Mouse (Mus musculus) spleen, postnatal 10 days (tissue): ENCODE measurements around the gene E030030I06Rik.
"Not testable (repeated sequence)": the region's sequence is repeated elsewhere in the genome, so short reads cannot be mapped to it uniquely, and the experiment has no call there.

Experiments used
- DNase-seq, 2 experiments: peaks; one replicate each; pipeline ENCODE4 v3.0.0; 2021 to 2022; ENCODE audit warnings: low spot score in 2 of 2

E030030I06Rik gene

GRCm38 (mm10) chr10:22151863-22152640, 3.0 kb upstream of the E030030I06Rik start:
- DNase-seq = not testable (repeated sequence)

DNA sequence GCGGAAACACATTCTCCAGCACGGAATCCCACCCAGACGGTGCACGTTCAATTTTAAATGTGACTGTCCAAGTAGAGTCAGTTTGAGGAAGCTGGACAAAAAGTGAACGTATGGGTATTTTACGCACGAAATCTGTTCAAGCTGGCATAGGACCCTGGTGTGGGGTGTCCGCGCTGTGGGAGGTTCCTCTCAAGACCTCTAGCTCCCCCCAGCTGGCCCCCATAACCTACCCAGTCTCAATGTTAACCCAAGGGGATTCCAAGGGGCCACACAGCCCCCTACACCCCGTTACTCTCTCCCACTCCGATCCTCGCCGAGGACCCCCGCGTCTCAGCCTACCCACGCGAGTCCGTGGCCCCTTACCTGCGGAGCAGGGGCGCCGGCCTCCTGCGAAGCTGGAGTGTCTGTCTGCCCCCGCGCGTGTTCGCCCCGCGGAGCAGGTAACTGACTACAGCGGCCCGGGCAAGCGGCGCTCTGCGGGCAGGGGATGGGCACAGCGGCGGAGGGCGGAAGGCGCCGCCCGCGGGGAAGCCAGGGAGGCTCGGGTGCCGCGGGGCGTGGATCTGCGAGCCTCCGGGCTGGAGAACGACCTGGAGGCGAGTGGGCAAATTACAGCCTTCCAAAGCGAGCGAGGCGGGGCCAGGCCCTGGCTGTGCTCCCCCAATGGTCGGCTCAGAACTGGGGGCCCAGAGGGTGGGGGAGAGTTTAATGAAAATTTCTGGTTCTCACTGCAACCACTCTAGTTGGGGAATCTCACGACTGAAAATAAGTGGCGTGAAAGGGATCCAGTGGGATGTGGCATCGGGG, 2.2 kb upstream of the E030030I06Rik start:
- peak in 1 of 2 experiments; percentile 24 for DNase-seq

DNA sequence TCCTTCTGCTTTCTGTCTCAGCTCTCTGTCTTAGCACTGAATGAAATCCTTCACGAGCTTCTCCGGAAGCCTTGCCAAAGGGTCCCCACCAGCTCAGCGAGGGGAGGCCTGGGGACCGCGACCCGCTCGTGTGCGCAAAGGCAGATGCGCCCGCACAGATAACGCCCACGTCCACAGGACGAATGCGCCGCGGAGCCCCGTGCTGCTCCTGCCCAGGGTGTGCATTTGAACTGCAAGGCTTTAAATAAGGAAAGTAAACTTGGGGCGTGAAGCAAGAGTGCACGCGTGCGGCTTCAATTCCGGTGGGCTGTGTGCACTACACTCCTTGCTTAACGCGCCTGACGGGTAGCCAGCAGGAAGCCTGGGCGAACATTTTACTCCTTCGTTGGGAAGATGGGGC, 1.5 kb upstream of the E030030I06Rik start:
- DNase-seq = peak; percentile 8 to 23

DNA sequence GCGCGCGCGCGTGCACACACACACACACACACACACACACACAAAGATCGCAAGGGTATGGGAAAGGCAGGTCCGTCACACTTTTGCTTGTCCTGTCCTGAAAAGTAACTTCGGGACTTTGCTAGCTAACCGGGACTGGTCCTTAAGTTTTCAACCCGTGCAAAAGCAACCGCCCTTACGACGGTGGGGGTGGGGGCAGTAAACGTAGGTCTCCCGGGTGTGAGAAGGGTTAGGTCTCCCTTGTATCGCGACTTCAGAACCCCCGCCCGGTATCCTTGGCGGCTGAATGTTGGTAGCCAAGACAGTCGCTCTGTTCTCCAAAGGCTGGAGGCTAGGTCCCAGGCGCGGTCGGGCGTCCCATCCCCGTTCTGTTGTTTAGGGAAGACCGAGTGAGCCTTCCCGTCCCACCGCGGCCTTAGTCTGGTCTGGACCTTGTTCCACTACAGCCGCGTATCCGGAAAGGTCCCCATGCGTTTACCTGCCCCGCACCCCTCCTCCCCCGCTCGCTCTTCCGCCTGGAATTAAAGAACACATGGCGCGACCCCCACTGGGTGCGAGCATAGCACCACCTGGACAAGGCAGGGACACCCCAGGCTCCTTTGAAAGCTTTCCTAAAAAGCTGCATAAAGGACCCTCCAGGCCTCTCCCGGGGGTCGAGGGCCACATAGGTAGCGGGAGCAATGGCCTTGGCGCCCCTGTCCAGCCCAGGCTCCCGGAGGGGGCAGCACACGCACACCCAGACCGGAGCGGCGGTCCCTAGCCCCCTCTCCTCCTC, 808 bp upstream of the E030030I06Rik start:
- peak; percentile 18 to 26 for DNase-seq

DNA sequence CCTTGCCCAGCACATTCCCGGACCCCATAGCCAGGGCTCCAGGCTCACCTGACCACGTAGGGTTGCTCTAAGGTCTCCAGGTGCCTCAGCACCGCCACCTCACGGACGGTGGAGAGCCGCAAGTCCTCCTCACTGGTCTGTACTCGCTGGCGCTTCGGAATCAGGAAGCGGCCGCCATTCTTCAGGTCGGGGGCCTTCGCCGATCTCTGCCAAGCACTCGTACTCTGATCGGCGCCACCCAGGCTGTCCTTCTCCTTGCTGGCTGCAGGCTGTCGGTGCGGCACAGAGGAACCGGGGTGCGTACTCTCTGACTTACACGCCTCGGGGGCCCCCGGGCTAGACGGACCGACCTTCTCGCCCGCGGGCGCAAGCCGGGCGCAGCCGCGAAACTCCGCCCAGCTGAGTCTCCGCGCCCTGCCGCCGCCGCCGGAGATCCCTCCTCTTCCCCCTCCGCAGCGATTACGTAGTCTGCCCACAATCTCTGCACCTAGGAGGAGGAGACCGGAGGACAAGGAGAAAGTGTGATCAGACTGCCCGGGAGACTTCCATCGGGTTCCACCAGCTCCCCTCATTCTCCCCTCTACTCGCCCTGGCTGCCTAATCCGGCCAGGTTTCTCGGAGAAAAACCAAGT, 513 bp downstream of the E030030I06Rik start:
- peak; percentile 66 to 74 for DNase-seq

GRCm38 (mm10) chr10:22142926-22143325, 6.1 kb downstream of the E030030I06Rik start:
- DNase-seq = no peak

- peak in 1 of 2 experiments; percentile 30 for DNase-seq
Measured at GRCm38 (mm10) chr10:22142194-22142593, 6.9 kb downstream of the E030030I06Rik start.

DNA sequence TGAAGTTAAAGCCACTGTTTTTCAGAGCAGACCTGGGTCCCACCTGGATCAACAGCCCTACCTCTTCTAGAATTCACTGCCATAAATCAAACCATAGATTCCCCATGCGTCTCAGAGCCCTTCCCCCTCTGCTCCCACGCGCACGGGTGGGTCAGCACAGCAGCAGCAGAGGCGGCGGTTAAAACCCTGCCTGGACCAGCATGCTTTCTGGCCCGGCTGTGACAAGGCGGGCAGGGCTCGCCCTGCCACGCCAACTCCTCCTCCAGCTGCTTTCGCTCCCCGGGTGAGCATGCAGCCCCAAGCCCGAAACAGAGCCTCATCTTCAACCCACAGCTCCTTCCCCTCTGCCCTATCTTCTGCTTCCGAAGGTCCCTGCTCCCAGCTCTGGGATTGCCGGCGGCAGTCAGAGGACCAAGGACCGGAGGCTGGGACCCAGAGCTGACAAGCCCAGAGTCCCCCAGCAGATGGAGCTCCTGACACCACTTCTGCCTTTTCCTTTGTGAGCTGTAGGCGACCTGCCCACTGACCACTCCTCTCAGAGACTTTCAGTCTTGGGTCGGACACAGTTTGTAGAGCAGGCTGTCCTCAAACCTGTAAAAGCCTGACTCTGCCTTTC, 8.3 kb downstream of the E030030I06Rik start:
- peak; percentile 35 to 62 for DNase-seq

DNA sequence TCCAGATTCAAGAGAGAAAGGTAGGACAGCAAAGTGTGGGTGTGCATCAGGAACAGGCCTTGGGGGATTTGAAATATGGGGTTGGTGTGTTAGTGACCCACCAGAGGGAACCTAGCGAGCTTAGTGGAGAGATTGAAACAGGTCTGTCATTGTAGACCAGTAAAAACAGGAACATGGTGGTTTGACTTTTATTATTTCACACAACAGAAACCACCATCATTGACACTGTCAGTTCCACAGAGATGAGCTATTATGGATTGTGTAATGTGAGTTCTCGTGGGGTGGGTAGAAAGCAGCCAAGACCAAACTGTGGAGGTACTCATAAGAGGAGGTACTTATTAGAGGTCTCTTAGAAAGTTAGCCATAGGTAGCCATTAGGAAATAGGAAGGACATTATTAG, 74.5 kb downstream of the E030030I06Rik start:
- DNase-seq = no peak

DNA sequence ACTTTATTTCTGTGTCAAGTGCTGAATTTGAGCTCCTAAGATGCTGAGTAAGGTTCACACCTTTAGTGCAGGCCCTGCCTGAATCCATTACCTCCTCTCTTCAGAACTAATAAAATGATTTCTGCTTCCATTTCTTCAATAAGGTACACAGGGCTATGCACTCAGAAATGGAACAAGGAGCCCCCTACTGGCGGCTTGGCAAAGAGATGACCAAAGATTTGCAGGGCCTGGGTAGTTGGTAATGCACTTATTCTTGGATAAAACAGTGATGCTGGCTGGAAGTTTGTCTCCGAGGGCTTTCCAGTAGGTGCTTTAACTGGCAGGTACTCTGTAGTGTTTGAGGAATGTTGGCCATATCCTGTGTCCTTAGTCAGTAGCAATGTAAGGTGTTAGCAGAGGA, 76.3 kb downstream of the E030030I06Rik start:
- peak in 1 of 2 experiments; percentile 28 for DNase-seq

DNA sequence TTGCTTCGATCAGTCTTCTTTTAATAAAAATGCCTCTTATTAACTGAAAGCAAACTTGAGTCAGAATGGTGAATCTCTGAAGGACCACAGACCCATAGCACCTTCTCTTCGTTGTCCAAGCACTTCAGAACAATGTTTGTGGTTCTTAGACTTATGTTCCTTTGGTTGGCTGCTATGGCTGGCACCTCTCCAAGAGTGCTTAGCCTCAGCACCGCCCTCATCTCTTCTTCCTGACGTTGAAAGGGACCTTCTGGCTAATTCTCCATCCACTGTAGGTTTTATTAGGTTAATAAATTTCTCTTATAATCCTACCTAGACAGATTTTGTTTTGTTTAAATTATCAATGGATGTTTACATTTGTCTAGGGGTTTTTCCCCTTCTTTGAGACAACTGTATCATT, 78.5 kb downstream of the E030030I06Rik start:
- no peak for DNase-seq

- DNase-seq = no peak
Measured at GRCm38 (mm10) chr10:22070168-22070567, 78.9 kb downstream of the E030030I06Rik start.

GRCm38 (mm10) chr10:22067979-22068378, 81.1 kb downstream of the E030030I06Rik start, which contains the start of gene 4930444G20Rik:
Gene 4930444G20Rik, minus strand, starts transcription at chr10:22068079.
- DNase-seq = not testable (repeated sequence)
